Mouse (Mus musculus) layer of hippocampus, adult 2 months (tissue): ENCODE results near the gene Nap1l1. TPM values are rescaled to one million over a fixed set of nuclear protein-coding genes. Genes with fewer than 3 reads are reported as not detected.
A peak's percentile ranks its signal among the peaks of the same experiment; 100 is the strongest.

Experiments
- DNase-seq, 2 experiments: peaks; one replicate each; pipeline ENCODE4 v3.0.0; 2022; ENCODE audit warnings: low spot score in 2 of 2
- H3K27ac ChIP-seq: fragments of 200-600 bp; 2 replicates; pipeline ENCODE4 v1.8.1; 2022
- H3K4me3 ChIP-seq: fragments of 200-600 bp; 2 replicates; pipeline ENCODE4 v1.8.1; 2022; ENCODE audit warnings: mild to moderate bottlenecking
- CTCF ChIP-seq: fragments of 200-600 bp; conservative IDR thresholded peaks from 2 replicates; pipeline ENCODE4 v1.8.1; 2022; ENCODE audit warnings: antibody characterized with exemption, mild to moderate bottlenecking, moderate library complexity
- total RNA-seq, 2 experiments: library from RNA; stranded (reverse); gene quantifications; 2 replicates each; pipeline ENCODE4 v1.2.3; 2021

The Nap1l1 gene
- total RNA-seq, 2 experiments from 2014 or later, result 157 to 162 TPM

GRCm38 (mm10) chr10:111528283-111528682, 55.3 kb downstream of the Nap1l1 start:
- no peak for DNase-seq
- no peak for TF ChIP-seq CTCF
- no peak overlapping the region for H3K4me3 ChIP-seq

GRCm38 (mm10) chr10:111530398-111530797, 57.4 kb downstream of the Nap1l1 start:
- Histone ChIP-seq H3K27ac (no peak overlapping the region), H3K4me3 (no peak overlapping the region)
- TF ChIP-seq CTCF, result no peak
- DNase-seq, result no peak

More at GRCm38 (mm10) chr10:111528283-111528682, 55.3 kb downstream of the Nap1l1 start:
- no peak overlapping the region for H3K27ac ChIP-seq

- Histone ChIP-seq H3K4me3 (no peak overlapping the region), H3K27ac (no peak overlapping the region)
- no peak for DNase-seq
- no peak for TF ChIP-seq CTCF
Measured at GRCm38 (mm10) chr10:111534691-111535090, 61.7 kb downstream of the Nap1l1 start.

GRCm38 (mm10) chr10:111537410-111537809, 64.4 kb downstream of the Nap1l1 start:
- TF ChIP-seq CTCF, result no peak
- DNase-seq, result no peak
- Histone ChIP-seq H3K4me3 (no peak overlapping the region), H3K27ac (no peak overlapping the region)

- peak in 1 of 2 experiments; percentile 55 for DNase-seq
- TF ChIP-seq CTCF, result no peak
- Histone ChIP-seq H3K27ac (peak overlapping the region; percentile 67), H3K4me3 (no peak overlapping the region)
Measured at GRCm38 (mm10) chr10:111539724-111540324, 66.8 kb downstream of the Nap1l1 start.

GRCm38 (mm10) chr10:111540678-111541077, 67.7 kb downstream of the Nap1l1 start:
- no peak for DNase-seq
- Histone ChIP-seq H3K4me3 (no peak overlapping the region), H3K27ac (no peak overlapping the region)
- no peak for TF ChIP-seq CTCF

DNA sequence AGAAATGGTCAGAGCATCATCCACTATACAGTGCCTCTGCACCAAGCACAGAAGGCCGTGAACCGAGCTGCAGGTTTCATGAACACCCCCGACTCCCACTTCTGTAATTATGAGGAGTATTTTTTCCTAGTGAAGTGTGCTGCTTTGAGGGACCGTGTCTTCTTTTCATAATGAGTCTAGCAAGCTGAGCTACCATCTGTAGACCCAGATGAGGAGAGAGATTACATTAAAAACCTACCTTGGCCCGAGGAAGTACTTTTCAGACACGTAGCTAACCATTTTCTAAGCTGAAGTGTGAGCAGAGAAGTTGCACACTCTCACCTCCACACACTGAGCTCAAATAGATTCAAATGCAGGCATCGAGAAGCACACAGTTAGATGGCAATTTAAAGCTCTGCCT, 70.1 kb downstream of the Nap1l1 start:
- Histone ChIP-seq H3K4me3 (no peak overlapping the region), H3K27ac (peak overlapping the region; percentile 49; the same call in 1 of the 2 replicates)
- no peak for TF ChIP-seq CTCF
- no peak for DNase-seq

DNA sequence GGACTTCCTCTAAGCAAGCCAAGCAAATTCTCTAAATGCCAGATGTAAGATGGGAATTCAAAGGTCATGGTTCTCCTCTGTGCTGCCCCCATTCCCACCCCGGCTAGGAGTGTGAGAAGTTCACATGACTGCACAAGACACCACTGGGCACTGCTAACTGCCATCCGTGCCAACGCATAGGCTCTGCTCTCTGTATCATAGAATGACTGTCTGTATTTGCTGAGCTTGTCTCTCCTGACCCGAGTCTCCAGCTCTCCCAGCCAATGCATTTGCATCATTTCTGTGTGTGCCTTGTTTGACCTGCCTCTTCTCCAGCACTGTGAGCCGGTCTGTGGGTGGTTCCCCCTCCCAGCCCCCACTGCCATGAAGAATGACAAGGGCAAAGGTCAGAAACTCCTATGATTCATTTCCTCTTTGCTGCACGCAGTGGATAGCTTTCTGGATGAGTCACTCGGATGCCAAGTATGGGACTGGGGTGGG, 70.8 kb downstream of the Nap1l1 start:
- DNase-seq, result no peak
- H3K27ac ChIP-seq, result peak overlapping the region; percentile 49; the same call in 1 of the 2 replicates
- no peak for TF ChIP-seq CTCF
- H3K4me3 ChIP-seq, result no peak overlapping the region

DNA sequence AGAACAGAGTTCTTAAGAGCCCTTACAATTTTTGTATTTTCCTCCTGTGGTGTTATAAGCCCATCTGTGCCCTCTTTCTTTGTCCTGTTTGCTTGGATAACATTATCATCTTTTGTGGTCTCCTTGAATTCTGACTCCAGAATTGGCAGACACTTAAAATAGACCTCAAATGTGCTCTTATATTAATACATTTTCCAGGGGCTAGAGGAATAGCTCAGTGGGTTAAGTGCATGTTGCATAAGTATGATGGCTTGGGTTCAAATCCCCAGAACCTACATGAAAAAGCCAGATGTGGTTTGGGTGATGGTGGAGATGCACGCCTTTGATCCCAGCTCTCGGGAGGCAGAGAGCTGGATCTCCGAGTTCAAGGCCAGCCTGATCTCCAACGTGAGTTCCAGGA, 71.3 kb downstream of the Nap1l1 start:
- DNase-seq, result no peak
- Histone ChIP-seq H3K27ac (peak overlapping the region; percentile 49; the same call in 1 of the 2 replicates), H3K4me3 (no peak overlapping the region)
- TF ChIP-seq CTCF, result no peak

GRCm38 (mm10) chr10:111545648-111546047, 72.6 kb downstream of the Nap1l1 start:
- TF ChIP-seq CTCF, result no peak
- no peak overlapping the region for H3K4me3 ChIP-seq
- DNase-seq, result no peak
- no peak overlapping the region for H3K27ac ChIP-seq

Other genes starting within 250 kb of the Nap1l1 start
- gene Bbs10, start 174.5 kb upstream of the Nap1l1 start, total RNA-seq, result 1 to 10 TPM; 5.5 TPM
- 10 to 100 TPM; 16.7 to 18.3 TPM for gene Phlda1, start 33.1 kb downstream of the Nap1l1 start, total RNA-seq